Mouse (Mus musculus) CH12.LX (cell line): ENCODE results near the gene Snta1. TPM values are rescaled to one million over a fixed set of nuclear protein-coding genes. Genes with fewer than 3 reads are reported as not detected.

Experiments
- DNase-seq: peaks from one replicate; pipeline ENCODE4 v3.0.0-alpha.2; 2013; ENCODE audit errors: extremely low read depth
- H3K27ac ChIP-seq: 2 replicates; pipeline ENCODE4 v1.5.1; 2012; ENCODE audit warnings: low read depth, mild to moderate bottlenecking, control low read depth, moderate library complexity; ENCODE audit not compliant: insufficient read depth
- H3K27me3 ChIP-seq: replicated peaks from 2 replicates; pipeline ENCODE3; 2012; ENCODE audit warnings: inconsistent platforms
- H3K36me3 ChIP-seq, 2 experiments: replicated peaks in 1 of 2; 2 replicates each; pipeline versions ENCODE3 to v1.6.1; 2012; ENCODE audit warnings: inconsistent platforms in 1 of 2, low read length in 1 of 2, mild to moderate bottlenecking in 1 of 2, mixed read lengths in 1 of 2, moderate library complexity in 1 of 2; ENCODE audit not compliant: control insufficient read depth in 1 of 2, insufficient read depth in 1 of 2
- H3K4me1 ChIP-seq, 2 experiments: 2 replicates each; pipeline ENCODE4 v1.6.1; 2012; ENCODE audit warnings: inconsistent platforms in 1 of 2, moderate library complexity in 1 of 2; ENCODE audit not compliant: insufficient read depth in 2 of 2, control insufficient read depth in 1 of 2
- H3K4me2 ChIP-seq: 2 replicates; pipeline ENCODE4 v1.6.1; 2012; ENCODE audit warnings: low read depth, mild to moderate bottlenecking, control low read depth; ENCODE audit not compliant: poor library complexity, insufficient read depth, severe bottlenecking
- H3K4me3 ChIP-seq, 3 experiments: fragments of 150-350 bp in 1 of 3; sonication (generic) in 1 of 3; replicated peaks in 1 of 3; 2 replicates each; pipeline versions ENCODE3 to v1.5.1; 2011 to 2012; ENCODE audit warnings: low read depth in 2 of 3, low read length in 2 of 3, mild to moderate bottlenecking in 2 of 3, moderate library complexity in 2 of 3, control low read depth in 1 of 3, improper control_type of control experiment in 1 of 3, inconsistent platforms in 1 of 3, mixed read lengths in 1 of 3; ENCODE audit not compliant: poor library complexity in 1 of 3
- H3K79me2 ChIP-seq: replicated peaks from 2 replicates; pipeline ENCODE4 v1.6.1; 2012; ENCODE audit warnings: mild to moderate bottlenecking, moderate library complexity; ENCODE audit not compliant: control insufficient read depth, poor library complexity, insufficient read depth, severe bottlenecking; ENCODE audit errors: extremely low read depth
- H3K9ac ChIP-seq: 2 replicates; pipeline ENCODE4 v1.6.1; 2012; ENCODE audit warnings: low read depth, mild to moderate bottlenecking, control low read depth, moderate library complexity; ENCODE audit not compliant: insufficient read depth
- H3K9me3 ChIP-seq: replicated peaks from 2 replicates; pipeline ENCODE3; 2012; ENCODE audit warnings: low read length, inconsistent platforms, mixed read lengths
- BHLHE40 ChIP-seq: IDR thresholded peaks from 2 replicates; pipeline ENCODE4 v1.6.1; 2011; ENCODE audit warnings: mild to moderate bottlenecking, low read depth, low read length, improper control_type of control experiment
- CHD1 ChIP-seq: IDR thresholded peaks from 2 replicates; pipeline ENCODE4 v1.6.1; 2012; ENCODE audit warnings: low read depth, low read length, improper control_type of control experiment, inconsistent platforms
- CHD2 ChIP-seq: IDR thresholded peaks from 2 replicates; pipeline ENCODE4 v1.6.1; 2011; ENCODE audit warnings: low read length, improper control_type of control experiment
- E2F4 ChIP-seq: IDR thresholded peaks from 2 replicates; pipeline ENCODE4 v1.6.1; 2011; ENCODE audit warnings: low read depth, low read length, improper control_type of control experiment; ENCODE audit not compliant: insufficient replicate concordance
- ELF1 ChIP-seq: IDR thresholded peaks from 2 replicates; pipeline ENCODE4 v1.6.1; 2014; ENCODE audit warnings: low read depth, mild to moderate bottlenecking, inconsistent platforms, low read length, improper control_type of control experiment
- EP300 ChIP-seq: IDR thresholded peaks from 2 replicates; pipeline ENCODE4 v1.6.1; 2011; ENCODE audit warnings: low read length, improper control_type of control experiment
- ETS1 ChIP-seq: conservative IDR thresholded peaks from 2 replicates; pipeline ENCODE4 v1.6.1; 2012; ENCODE audit warnings: low read depth, mild to moderate bottlenecking, inconsistent platforms, low read length, improper control_type of control experiment, moderate library complexity
- GABPA ChIP-seq: IDR thresholded peaks from 2 replicates; pipeline ENCODE4 v1.6.1; 2012; ENCODE audit warnings: low read depth, low read length, improper control_type of control experiment, inconsistent platforms; ENCODE audit not compliant: insufficient replicate concordance
- JUN ChIP-seq: IDR thresholded peaks from 2 replicates; pipeline ENCODE4 v1.6.1; 2011; ENCODE audit warnings: low read depth, mild to moderate bottlenecking, low read length, improper control_type of control experiment, moderate library complexity; ENCODE audit not compliant: insufficient read depth
- MAX ChIP-seq: IDR thresholded peaks from 2 replicates; pipeline ENCODE4 v1.6.1; 2011; ENCODE audit warnings: low read length, improper control_type of control experiment
- MEF2A ChIP-seq: IDR thresholded peaks from 2 replicates; pipeline ENCODE4 v1.6.1; 2014; ENCODE audit warnings: low read depth, mild to moderate bottlenecking, inconsistent platforms, low read length, improper control_type of control experiment, borderline replicate concordance
- MYC ChIP-seq: IDR thresholded peaks from 2 replicates; pipeline ENCODE4 v1.6.1; 2011; ENCODE audit warnings: low read depth, mild to moderate bottlenecking, improper control_type of control experiment, low read length
- NELFE ChIP-seq: IDR thresholded peaks from 2 replicates; pipeline ENCODE4 v1.6.1; 2011; ENCODE audit warnings: low read depth, low read length, improper control_type of control experiment
- NRF1 ChIP-seq: IDR thresholded peaks from 2 replicates; pipeline ENCODE4 v1.6.1; 2014; ENCODE audit warnings: low read depth, mild to moderate bottlenecking, inconsistent platforms, low read length, improper control_type of control experiment, moderate library complexity
- PAX5 ChIP-seq: IDR thresholded peaks from 2 replicates; pipeline ENCODE4 v1.6.1; 2012; ENCODE audit warnings: low read length, inconsistent platforms, mixed read lengths
- POLR2AphosphoS2 ChIP-seq: IDR thresholded peaks from 2 replicates; pipeline ENCODE4 v1.6.1; 2011; ENCODE audit warnings: low read depth, low read length, improper control_type of control experiment
- RAD21 ChIP-seq: IDR thresholded peaks from 2 replicates; pipeline ENCODE4 v1.6.1; 2011; ENCODE audit warnings: low read depth, mild to moderate bottlenecking, low read length, improper control_type of control experiment, moderate library complexity
- RCOR1 ChIP-seq: conservative IDR thresholded peaks from 2 replicates; pipeline ENCODE4 v1.6.1; 2012; ENCODE audit warnings: low read depth, mild to moderate bottlenecking, inconsistent platforms, low read length, improper control_type of control experiment
- TBP ChIP-seq: conservative IDR thresholded peaks from 2 replicates; pipeline ENCODE4 v1.6.1; 2011; ENCODE audit warnings: low read depth, low read length, improper control_type of control experiment
- TCF12 ChIP-seq: IDR thresholded peaks from 2 replicates; pipeline ENCODE4 v1.6.1; 2014; ENCODE audit warnings: low read depth, mild to moderate bottlenecking, inconsistent platforms, low read length, improper control_type of control experiment
- ZC3H11A ChIP-seq: IDR thresholded peaks from 2 replicates; pipeline ENCODE4 v1.6.1; 2012; ENCODE audit warnings: low read depth, mild to moderate bottlenecking, inconsistent platforms, low read length, improper control_type of control experiment
- ZKSCAN1 ChIP-seq: IDR thresholded peaks from 2 replicates; pipeline ENCODE4 v1.6.1; 2012; ENCODE audit warnings: low read depth, inconsistent platforms, low read length, improper control_type of control experiment, borderline replicate concordance
- ZNF384 ChIP-seq: IDR thresholded peaks from 2 replicates; pipeline ENCODE4 v1.6.1; 2012; ENCODE audit warnings: low read depth, low read length, improper control_type of control experiment, inconsistent platforms
- dilution Hi-C: fragments of 300-500 bp; cut with MboI; formaldehyde crosslinking; loops from 2 replicates; pipeline ENCODE4 v1.14.3; 2020; ENCODE audit warnings: low sequenced_read_pairs; ENCODE audit not compliant: extremely low pct_unique_long_range_greater_than_20kb, extremely low pct_ligation_motif_present
- in situ Hi-C: fragments of 300-500 bp; cut with MboI; formaldehyde crosslinking; loops from 3 replicates; pipeline ENCODE4 v1.14.3; 2019; ENCODE audit warnings: low sequenced_read_pairs, low pct_ligation_motif_present, low pct_unique_long_range_greater_than_20kb, mixed read lengths
- polyA plus RNA-seq: library from polyadenylated mRNA; unstranded; fragments of >175 nt; gene quantifications from 2 replicates; pipeline ENCODE4 v1.2.1, GENCODE M21; 2012; ENCODE audit warnings: low read depth; ENCODE audit not compliant: insufficient read length
- total RNA-seq, 2 experiments: library from RNA; depleted of rRNA; stranded (reverse); fragments of 300-350 nt in 1 of 2; fragments of >200 nt in 1 of 2; gene quantifications; 2 replicates each; pipeline ENCODE4 v1.2.3; 2012 to 2014

The Snta1 gene
- total and polyA plus RNA-seq, 3 experiments: 0.33 TPM; not detected in 2

- no peaks in the 10 kb centered on the region for H3K9me3 ChIP-seq
- DNase-seq: no peak
- H3K79me2 ChIP-seq: no peaks in the 10 kb centered on the region
- dilution Hi-C loops: no loop called here
- no peak overlapping the region for H3K27ac ChIP-seq
- H3K4me2 ChIP-seq: no peak overlapping the region
- in situ Hi-C loops: loop anchor here (5.0 kb wide), 2 partner anchors 137 to 197 kb away; partner anchors contain the start of gene 1700003F12Rik
- H3K4me3 ChIP-seq: no peak overlapping the region
- no peaks in the 10 kb centered on the region for H3K27me3 ChIP-seq
- TF ChIP-seq ELF1 (no peak), TCF12 (no peak), ZNF384 (no peak), ETS1 (no peak), NELFE (no peak), CHD2 (no peak), POLR2AphosphoS2 (no peak), ZC3H11A (no peak), MEF2A (no peak), EP300 (no peak)
- H3K9ac ChIP-seq: no peak overlapping the region
- peaks cover 2 to 13% of the 10 kb centered on the region in 2 experiments; a peak in 3 of 4 replicates for H3K4me1 ChIP-seq
- H3K36me3 ChIP-seq: no peaks in the 10 kb centered on the region
Measured at GRCm38 (mm10) chr2:154410355-154410754, 2.5 kb upstream of the Snta1 start.

GRCm38 (mm10) chr2:154407063-154407642 is 746 bp downstream of the Snta1 start:
- TF ChIP-seq TCF12 (no peak), CHD2 (no peak), TBP (no peak), MYC (no peak), RAD21 (no peak), MAX (no peak), BHLHE40 (no peak), JUN (no peak), ETS1 (no peak), ZKSCAN1 (no peak), RCOR1 (no peak), NRF1 (no peak), E2F4 (no peak), GABPA (no peak), PAX5 (no peak), NELFE (no peak), CHD1 (no peak)
- no peak overlapping the region for H3K9ac ChIP-seq
- H3K9me3 ChIP-seq: no peaks in the 10 kb centered on the region
- H3K4me3 ChIP-seq: no peak overlapping the region
- H3K4me2 ChIP-seq: no peak overlapping the region
- no peak for DNase-seq
- no peaks in the 10 kb centered on the region for H3K36me3 ChIP-seq
- H3K79me2 ChIP-seq: no peaks in the 10 kb centered on the region
- dilution Hi-C loops (no loop called here), in situ Hi-C loops (no loop called here)
- H3K27me3 ChIP-seq: no peaks in the 10 kb centered on the region
- H3K4me1 ChIP-seq: peaks cover 2 to 15% of the 10 kb centered on the region in 2 experiments; a peak in 3 of 4 replicates
- no peak overlapping the region for H3K27ac ChIP-seq
